Mouse (Mus musculus): ENCODE results near the gene Syt12. TPM values are rescaled to one million over a fixed set of nuclear protein-coding genes. Genes with fewer than 3 reads are reported as not detected.

Syt12 gene
- total and polyA plus RNA-seq, 3 experiments: not detected

GRCm38 (mm10) chr19:4430091-4430620, 47.1 kb downstream of the Syt12 start:
- Histone ChIP-seq H3K9ac (ENCODE audit: control insufficient read depth, low read depth, low read length, poor library complexity, severe bottlenecking) (no peak overlapping the region), H3K36me3 (ENCODE audit: control insufficient read depth in 1 of 2, insufficient read depth in 2 of 2, low read length in 2 of 2) (peaks cover 0 to 3% of the 10 kb centered on the region in 2 experiments; a peak in 1 of 4 replicates), H3K27ac (ENCODE audit: control insufficient read depth, low read depth, low read length) (no peak overlapping the region), H3K4me3 (ENCODE audit: control insufficient read depth in 1 of 2, insufficient read depth in 1 of 2, low read depth in 2 of 2, low read length in 2 of 2) (no peak overlapping the region), H3K79me2 (ENCODE audit: control insufficient read depth, insufficient read depth, low read length, poor library complexity) (no peaks in the 10 kb centered on the region), H3K4me1 (ENCODE audit: control insufficient read depth in 1 of 2, insufficient read depth in 2 of 2, low read length in 2 of 2) (peaks cover 0 to 9% of the 10 kb centered on the region in 2 experiments; a peak in 2 of 4 replicates), H3K27me3 (ENCODE audit: control insufficient read depth in 1 of 2, insufficient read depth in 2 of 2, low read length in 2 of 2) (no peaks in the 10 kb centered on the region), H3K9me3 (replicated peaks; ENCODE audit: insufficient read depth, low read length) (no peaks in the 10 kb centered on the region)
- DNase-seq (ENCODE audit: low read depth, low spot score): no peak
- no peak for TF ChIP-seq RAD21 (IDR thresholded peaks at IDR 0.05; ENCODE audit: low read depth, low read length)
- TF ChIP-seq ZC3H11A (IDR thresholded peaks at IDR 0.05; ENCODE audit: low read depth, low read length): no peak
- TF ChIP-seq USF2 (IDR thresholded peaks at IDR 0.05; ENCODE audit: borderline replicate concordance in 1 of 2, insufficient read depth in 1 of 2, low read depth in 1 of 2, low read length in 2 of 2): no peak
- no peak for TF ChIP-seq MXI1 (IDR thresholded peaks at IDR 0.05; ENCODE audit: low read depth, low read length)
- TF ChIP-seq TCF12 (IDR thresholded peaks at IDR 0.05; ENCODE audit: low read depth, low read length): no peak
- no peak for TF ChIP-seq USF1 (IDR thresholded peaks at IDR 0.05; ENCODE audit: low read depth, low read length)
- TF ChIP-seq MAZ (IDR thresholded peaks at IDR 0.05; ENCODE audit: low read depth, low read length): no peak
- TF ChIP-seq POLR2AphosphoS2 (IDR thresholded peaks at IDR 0.05; ENCODE audit: low read length): no peak

DNA sequence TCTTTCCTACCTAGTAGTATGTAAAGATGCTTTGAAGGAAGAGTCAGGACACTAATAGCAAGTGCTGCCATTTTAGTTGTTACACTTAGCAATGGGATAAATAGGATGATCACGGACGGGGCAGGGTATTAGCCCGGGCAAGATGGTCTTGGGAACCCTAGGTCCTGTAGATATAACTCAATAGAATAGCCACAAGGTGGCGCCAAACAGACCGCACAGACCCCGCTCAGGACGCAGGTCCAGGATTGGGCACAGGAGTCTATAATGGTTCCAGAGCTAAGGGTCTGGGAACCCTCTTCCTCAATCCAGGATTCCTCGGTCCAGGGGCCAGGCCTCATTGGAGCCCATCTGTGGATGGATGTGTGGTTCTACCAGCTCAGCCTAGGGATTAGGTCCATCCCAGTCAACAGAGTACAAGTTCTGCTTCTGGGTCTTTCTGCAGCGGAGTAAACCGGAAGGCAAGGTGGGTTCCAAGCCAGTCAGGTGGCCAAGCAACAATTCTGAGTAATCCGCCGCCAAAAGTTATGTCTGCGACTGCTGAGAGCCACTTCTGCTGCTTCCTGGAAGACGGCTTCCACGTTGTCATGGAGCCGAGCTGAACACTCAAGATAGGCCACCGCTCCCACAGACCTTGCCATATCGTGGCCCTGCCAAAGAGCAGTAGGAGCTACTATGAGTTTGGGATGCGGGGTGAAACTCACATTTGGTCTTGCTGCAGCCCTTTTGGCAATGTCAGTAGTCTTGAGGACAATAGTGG, 51.5 kb downstream of the Syt12 start:
- DNase-seq (ENCODE audit: low read depth, low spot score): peak; percentile 88
- no peaks in the 10 kb centered on the region for H3K79me2 ChIP-seq (ENCODE audit: control insufficient read depth, insufficient read depth, low read length, poor library complexity)
- no peaks in the 10 kb centered on the region for H3K9me3 ChIP-seq (replicated peaks; ENCODE audit: insufficient read depth, low read length)
- H3K4me3 ChIP-seq (ENCODE audit: control insufficient read depth in 1 of 2, insufficient read depth in 1 of 2, low read depth in 2 of 2, low read length in 2 of 2): peak overlapping the region; percentile 27 to 56
- peaks cover 0 to 6% of the 10 kb centered on the region in 2 experiments; a peak in 2 of 4 replicates for H3K36me3 ChIP-seq (ENCODE audit: control insufficient read depth in 1 of 2, insufficient read depth in 2 of 2, low read length in 2 of 2)
- no peaks in the 10 kb centered on the region for H3K27me3 ChIP-seq (ENCODE audit: control insufficient read depth in 1 of 2, insufficient read depth in 2 of 2, low read length in 2 of 2)
- no peak overlapping the region for H3K27ac ChIP-seq (ENCODE audit: control insufficient read depth, low read depth, low read length)
- peaks cover under 1 to 11% of the 10 kb centered on the region in 2 experiments; a peak in 3 of 4 replicates for H3K4me1 ChIP-seq (ENCODE audit: control insufficient read depth in 1 of 2, insufficient read depth in 2 of 2, low read length in 2 of 2)
- peak overlapping the region; percentile 55 for H3K9ac ChIP-seq (ENCODE audit: control insufficient read depth, low read depth, low read length, poor library complexity, severe bottlenecking)
- TF ChIP-seq EP300 (IDR thresholded peaks at IDR 0.05; ENCODE audit: low read depth in 1 of 2, low read length in 2 of 2): no peak
- peak; percentile 79 to 87 (median 81) for TF ChIP-seq CTCF (IDR thresholded peaks at IDR 0.05 in 2 of 3, conservative IDR thresholded peaks at IDR 0.05 in 1 of 3; ENCODE audit: control insufficient read depth in 1 of 3, insufficient read depth in 1 of 3, low read depth in 2 of 3, low read length in 3 of 3, poor library complexity in 1 of 3, severe bottlenecking in 1 of 3)
- no peak for TF ChIP-seq MAZ (IDR thresholded peaks at IDR 0.05; ENCODE audit: low read depth, low read length)
- no peak for TF ChIP-seq ELF1 (IDR thresholded peaks at IDR 0.05; ENCODE audit: low read depth, low read length)
- TF ChIP-seq KAT2A (conservative IDR thresholded peaks at IDR 0.05; ENCODE audit: low read depth, low read length): no peak
- TF ChIP-seq GABPA (IDR thresholded peaks at IDR 0.05; ENCODE audit: low read depth, low read length): no peak
- TF ChIP-seq MEF2A (IDR thresholded peaks at IDR 0.05; ENCODE audit: extremely low read depth, insufficient replicate concordance, low read depth, low read length, poor library complexity, severe bottlenecking): no peak
- TF ChIP-seq RAD21 (IDR thresholded peaks at IDR 0.05; ENCODE audit: low read depth, low read length): peak; percentile 21
- no peak for TF ChIP-seq CHD1 (IDR thresholded peaks at IDR 0.05; ENCODE audit: low read depth, low read length)
- TF ChIP-seq TBP (IDR thresholded peaks at IDR 0.05; ENCODE audit: low read depth, low read length): no peak
- TF ChIP-seq CHD2 (IDR thresholded peaks at IDR 0.05; ENCODE audit: low read length): no peak
- TF ChIP-seq POLR2AphosphoS2 (IDR thresholded peaks at IDR 0.05; ENCODE audit: low read length): no peak
- TF ChIP-seq GATA1 (IDR thresholded peaks at IDR 0.05; ENCODE audit: low read depth, low read length): no peak
- TF ChIP-seq USF2 (IDR thresholded peaks at IDR 0.05; ENCODE audit: borderline replicate concordance in 1 of 2, insufficient read depth in 1 of 2, low read depth in 1 of 2, low read length in 2 of 2): no peak
- 0 out of 2 replicates have a peak, but pooled peaks have one; percentile 6 for TF ChIP-seq TAL1 (IDR thresholded peaks at IDR 0.05; ENCODE audit: low read length)
- TF ChIP-seq TCF12 (IDR thresholded peaks at IDR 0.05; ENCODE audit: low read depth, low read length): no peak
- no peak for TF ChIP-seq MAFK (IDR thresholded peaks at IDR 0.05; ENCODE audit: borderline replicate concordance, low read depth, low read length)
- TF ChIP-seq RCOR1 (IDR thresholded peaks at IDR 0.05; ENCODE audit: low read depth, low read length): no peak
- no peak for TF ChIP-seq MXI1 (IDR thresholded peaks at IDR 0.05; ENCODE audit: low read depth, low read length)
- TF ChIP-seq BHLHE40 (IDR thresholded peaks at IDR 0.05; ENCODE audit: borderline replicate concordance, low read depth, low read length): no peak
- TF ChIP-seq ZKSCAN1 (IDR thresholded peaks at IDR 0.05; ENCODE audit: low read depth, low read length): no peak
- no peak; a peak in 1 of 4 replicates for TF ChIP-seq POLR2A (IDR thresholded peaks at IDR 0.05; ENCODE audit: control insufficient read depth in 1 of 2, insufficient read depth in 1 of 2, low read depth in 1 of 2, low read length in 2 of 2, poor library complexity in 1 of 2)
- no peak for TF ChIP-seq ZMIZ1 (IDR thresholded peaks at IDR 0.05; ENCODE audit: low read depth, low read length)
- TF ChIP-seq NRF1 (IDR thresholded peaks at IDR 0.05; ENCODE audit: insufficient read depth, low read depth, low read length, poor library complexity, severe bottlenecking): no peak
- no peak for TF ChIP-seq MYB (IDR thresholded peaks at IDR 0.05; ENCODE audit: low read depth, low read length)
